Mouse (Mus musculus) forebrain, embryonic 11.5 days (tissue): ENCODE measurements at regions not wholly inside any gene's neighbourhood (a gene's known extent, or its start where the extent isn't known, plus 50 kb on each side); places are given as distances from the start of the nearest gene placed in this dataset.
A peak's percentile ranks its signal among the peaks of the same experiment; 100 is the strongest.

Experiments
- ATAC-seq: fragments of 200-750 bp; cut with Nextera tagmentation; replicated peaks from 2 replicates; pipeline ENCODE4 v1.8.0; 2017; ENCODE audit warnings: moderate TSS enrichment; ENCODE audit not compliant: low FRiP score
- DNase-seq: peaks from one replicate; pipeline ENCODE4 v3.0.0-alpha.2; 2017; ENCODE audit warnings: low spot score
- H3K27ac ChIP-seq: fragments of 300-500 bp; sonication (generic); 2 replicates; pipeline ENCODE4 v1.5.1; 2014; ENCODE audit warnings: low read depth, low read length
- H3K27me3 ChIP-seq: fragments of 300-500 bp; sonication (generic); 2 replicates; pipeline ENCODE4 v1.6.1; 2014; ENCODE audit warnings: mild to moderate bottlenecking, low read length, mixed read lengths; ENCODE audit not compliant: control insufficient read depth, insufficient read depth
- H3K36me3 ChIP-seq: fragments of 300-500 bp; sonication (generic); 2 replicates; pipeline ENCODE4 v1.6.1; 2014; ENCODE audit warnings: mild to moderate bottlenecking, low read length, moderate library complexity, mixed read lengths; ENCODE audit not compliant: control insufficient read depth, insufficient read depth
- H3K4me1 ChIP-seq: fragments of 300-500 bp; sonication (generic); replicated peaks from 2 replicates; pipeline ENCODE4 v1.6.1; 2014; ENCODE audit warnings: low read length, mixed read lengths; ENCODE audit not compliant: control insufficient read depth, insufficient read depth
- H3K4me2 ChIP-seq: fragments of 300-500 bp; sonication (generic); 2 replicates; pipeline ENCODE4 v1.6.1; 2014; ENCODE audit warnings: low read depth, mild to moderate bottlenecking, low read length, moderate library complexity, mixed read lengths; ENCODE audit not compliant: severe bottlenecking
- H3K4me3 ChIP-seq: fragments of 300-500 bp; sonication (generic); 2 replicates; pipeline ENCODE4 v1.5.1; 2014; ENCODE audit warnings: low read depth, low read length
- H3K9ac ChIP-seq: fragments of 300-500 bp; sonication (generic); 2 replicates; pipeline ENCODE4 v1.6.1; 2014; ENCODE audit warnings: low read length
- H3K9me3 ChIP-seq: fragments of 300-500 bp; sonication (generic); 2 replicates; pipeline ENCODE4 v1.6.1; 2016; ENCODE audit warnings: low read length, mixed read lengths; ENCODE audit not compliant: control insufficient read depth
- WGBS: fragments of 180-500 bp; shearing (Covaris S2); extraction: QIAGEN DNeasy Blood & Tissue Kit; methylation state at CpG from one replicate; pipeline ENCODE4 v1.1.7; 2014; 5-methylcytosine and 5-hydroxymethylcytosine counted together

GRCm38 (mm10) chr8:88024496-88024895 is 65.1 kb upstream of the Zfp423 start:
- no peak overlapping the region for H3K9ac ChIP-seq
- no peak for ATAC-seq
- H3K27me3 ChIP-seq, result no peaks in the 10 kb centered on the region
- H3K4me2 ChIP-seq, result no peak overlapping the region
- peaks cover 7% of the 10 kb centered on the region for H3K4me1 ChIP-seq
- H3K36me3 ChIP-seq, result no peaks in the 10 kb centered on the region
- WGBS, result 91% methylated on average over 14 of the region's 14 CpGs
- H3K9me3 ChIP-seq, result no peaks in the 10 kb centered on the region
- no peak overlapping the region for H3K27ac ChIP-seq
- no peak overlapping the region for H3K4me3 ChIP-seq
- DNase-seq, result no peak

GRCm38 (mm10) chr8:88023423-88023822 is 64.0 kb upstream of the Zfp423 start:
- no peaks in the 10 kb centered on the region for H3K36me3 ChIP-seq
- no peaks in the 10 kb centered on the region for H3K27me3 ChIP-seq
- ATAC-seq (peak; percentile 76), DNase-seq (peak; percentile 67)
- H3K9ac ChIP-seq, result no peak overlapping the region
- H3K4me2 ChIP-seq, result no peak overlapping the region
- no peak overlapping the region for H3K4me3 ChIP-seq
- no peak overlapping the region for H3K27ac ChIP-seq
- WGBS, result 12% methylated on average over 5 of the region's 5 CpGs
- H3K4me1 ChIP-seq, result peaks cover 7% of the 10 kb centered on the region
- H3K9me3 ChIP-seq, result peaks cover 1% of the 10 kb centered on the region

GRCm38 (mm10) chr8:88022776-88023385 is 63.5 kb upstream of the Zfp423 start:
- Histone ChIP-seq H3K4me1 (peaks cover 7% of the 10 kb centered on the region), H3K27me3 (no peaks in the 10 kb centered on the region), H3K9ac (peak overlapping the region; percentile 46), H3K36me3 (no peaks in the 10 kb centered on the region), H3K9me3 (peaks cover 5% of the 10 kb centered on the region), H3K27ac (no peak overlapping the region), H3K4me2 (no peak overlapping the region), H3K4me3 (no peak overlapping the region)
- no peak for DNase-seq
- peak; percentile 58; the same call in 1 of the 2 replicates for ATAC-seq
- WGBS, result 53% methylated on average over 16 of the region's 16 CpGs

GRCm38 (mm10) chr8:88019243-88020115 is 60.1 kb upstream of the Zfp423 start:
- no peak overlapping the region for H3K9ac ChIP-seq
- H3K36me3 ChIP-seq, result no peaks in the 10 kb centered on the region
- ATAC-seq, result no peak
- no peak overlapping the region for H3K27ac ChIP-seq
- WGBS, result 87% methylated on average over 17 of the region's 17 CpGs
- H3K27me3 ChIP-seq, result no peaks in the 10 kb centered on the region
- no peak overlapping the region for H3K4me3 ChIP-seq
- H3K4me1 ChIP-seq, result peaks cover 7% of the 10 kb centered on the region
- no peak for DNase-seq
- peaks cover 5% of the 10 kb centered on the region for H3K9me3 ChIP-seq
- H3K4me2 ChIP-seq, result no peak overlapping the region

DNA sequence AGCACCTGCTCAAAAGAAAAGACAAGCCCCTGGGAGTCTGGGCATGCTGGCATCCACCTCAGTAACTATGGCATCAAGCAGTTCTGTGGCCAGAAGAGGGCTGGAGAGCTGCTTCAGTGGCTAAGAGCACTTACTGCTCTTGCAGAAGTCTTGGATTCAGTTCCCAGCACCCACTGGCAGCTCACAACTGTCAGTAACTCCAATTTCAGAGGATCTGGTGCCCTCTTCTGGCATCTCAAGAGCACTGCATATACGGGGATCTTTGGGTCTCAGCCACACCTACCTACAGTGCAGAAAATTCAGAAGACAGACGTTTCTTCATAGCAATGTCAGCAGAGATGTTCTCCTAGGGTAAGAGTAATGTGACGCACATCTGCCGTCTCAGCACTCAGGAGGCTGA is 59.1 kb upstream of the Zfp423 start:
- Histone ChIP-seq H3K4me1 (peaks cover 7% of the 10 kb centered on the region), H3K9ac (no peak overlapping the region), H3K9me3 (peaks cover 5% of the 10 kb centered on the region), H3K27ac (no peak overlapping the region), H3K36me3 (no peaks in the 10 kb centered on the region), H3K4me3 (no peak overlapping the region), H3K27me3 (no peaks in the 10 kb centered on the region), H3K4me2 (no peak overlapping the region)
- DNase-seq (no peak), ATAC-seq (no peak)
- WGBS, result 92% methylated on average over 4 of the region's 4 CpGs

- ATAC-seq (0 out of 2 replicates have a peak, but pooled peaks have one; percentile 21), DNase-seq (no peak)
- H3K4me3 ChIP-seq, result no peak overlapping the region
- H3K9me3 ChIP-seq, result no peaks in the 10 kb centered on the region
- no peak overlapping the region for H3K27ac ChIP-seq
- no peaks in the 10 kb centered on the region for H3K27me3 ChIP-seq
- WGBS, result 60% methylated on average over 15 of the region's 15 CpGs
- H3K4me1 ChIP-seq, result 0 out of 2 replicates have a peak, but pooled peaks cover 3% of the 10 kb centered on the region
- no peak overlapping the region for H3K9ac ChIP-seq
- no peaks in the 10 kb centered on the region for H3K36me3 ChIP-seq
- H3K4me2 ChIP-seq, result no peak overlapping the region
Measured at GRCm38 (mm10) chr8:88012177-88012825, 52.9 kb upstream of the Zfp423 start.

- DNase-seq, result no peak
- H3K4me2 ChIP-seq, result no peak overlapping the region
- H3K9ac ChIP-seq, result no peak overlapping the region
- H3K4me1 ChIP-seq, result 0 out of 2 replicates have a peak, but pooled peaks cover 3% of the 10 kb centered on the region
- WGBS, result 47% methylated on average over 3 of the region's 3 CpGs
- H3K4me3 ChIP-seq, result no peak overlapping the region
- H3K27ac ChIP-seq, result no peak overlapping the region
- no peak for ATAC-seq
- no peaks in the 10 kb centered on the region for H3K27me3 ChIP-seq
- no peaks in the 10 kb centered on the region for H3K36me3 ChIP-seq
- no peaks in the 10 kb centered on the region for H3K9me3 ChIP-seq
Measured at GRCm38 (mm10) chr8:88010566-88010965, 51.2 kb upstream of the Zfp423 start.

- H3K9ac ChIP-seq, result no peak overlapping the region
- no peak overlapping the region for H3K27ac ChIP-seq
- H3K4me3 ChIP-seq, result no peak overlapping the region
- H3K9me3 ChIP-seq, result no peaks in the 10 kb centered on the region
- H3K27me3 ChIP-seq, result no peaks in the 10 kb centered on the region
- 77% methylated on average over 3 of the region's 3 CpGs for WGBS
- H3K4me1 ChIP-seq, result 0 out of 2 replicates have a peak, but pooled peaks cover 3% of the 10 kb centered on the region
- DNase-seq, result no peak
- no peaks in the 10 kb centered on the region for H3K36me3 ChIP-seq
- no peak overlapping the region for H3K4me2 ChIP-seq
- no peak for ATAC-seq
Measured at GRCm38 (mm10) chr8:88009878-88010277, 50.5 kb upstream of the Zfp423 start.
